Mouse (Mus musculus) ES-CJ7 (cell line): ENCODE measurements around the gene Dpy30.

Source experiments
- DNase-seq: peaks from one replicate; pipeline ENCODE4 v3.0.0; 2011; ENCODE audit warnings: low read depth, low spot score

Gene Dpy30

GRCm38 (mm10) chr17:74265156-74265505 is 58.6 kb downstream of the Dpy30 start:
- DNase-seq: no peak

GRCm38 (mm10) chr17:74264333-74265155 is 59.2 kb downstream of the Dpy30 start:
- DNase-seq: no peak

GRCm38 (mm10) chr17:74262415-74262814 is 61.3 kb downstream of the Dpy30 start:
- DNase-seq: no peak
